Mouse (Mus musculus): Measurements from ENCODE around the gene Sectm1a. TPM values are rescaled to one million over a fixed set of nuclear protein-coding genes. Genes with fewer than 3 reads are reported as not detected.
A peak's percentile ranks its signal among the peaks of the same experiment; 100 is the strongest.

Sectm1a gene
- polyA plus RNA-seq, 1 experiment from 2014 or later: 0.63 TPM

- ATAC-seq (replicated peaks; ENCODE audit: low FRiP score, low read depth) (no peak), DNase-seq (ENCODE audit: low spot score) (no peak)
- H3K9me3 ChIP-seq (replicated peaks; ENCODE audit: low read length): no peaks in the 10 kb centered on the region
- H3K9ac ChIP-seq (ENCODE audit: low read depth, low read length): no peak overlapping the region
- WGBS: 93% methylated on average over 4 of the region's 4 CpGs
- H3K4me2 ChIP-seq (ENCODE audit: low read length): no peak overlapping the region
- 0 out of 2 replicates have a peak, but pooled peaks cover 3% of the 10 kb centered on the region for H3K4me1 ChIP-seq (replicated peaks; ENCODE audit: insufficient read depth, low read length)
- no peak for TF ChIP-seq CTCF (IDR thresholded peaks at IDR 0.05; ENCODE audit: low read depth)
- H3K36me3 ChIP-seq (ENCODE audit: insufficient read depth, low read length): no peaks in the 10 kb centered on the region
- H3K4me3 ChIP-seq (replicated peaks; ENCODE audit: low read depth, low read length): no peak overlapping the region
- H3K27ac ChIP-seq: 0 out of 2 replicates have a peak overlapping the region, but pooled peaks have one; percentile 47
- no peaks in the 10 kb centered on the region for H3K27me3 ChIP-seq (ENCODE audit: insufficient read depth, low read length)
Observed at GRCm38 (mm10) chr11:121058956-121059355, 22.1 kb downstream of the Sectm1a start.

- TF ChIP-seq CTCF (IDR thresholded peaks at IDR 0.05; ENCODE audit: low read depth): no peak
- Histone ChIP-seq H3K9ac (ENCODE audit: low read depth, low read length) (no peak overlapping the region), H3K27ac (0 out of 2 replicates have a peak overlapping the region, but pooled peaks have one; percentile 47), H3K4me3 (replicated peaks; ENCODE audit: low read depth, low read length) (no peak overlapping the region), H3K4me1 (replicated peaks; ENCODE audit: insufficient read depth, low read length) (0 out of 2 replicates have a peak, but pooled peaks cover 3% of the 10 kb centered on the region), H3K4me2 (ENCODE audit: low read length) (no peak overlapping the region), H3K36me3 (ENCODE audit: insufficient read depth, low read length) (no peaks in the 10 kb centered on the region), H3K9me3 (replicated peaks; ENCODE audit: low read length) (no peaks in the 10 kb centered on the region), H3K27me3 (ENCODE audit: insufficient read depth, low read length) (no peaks in the 10 kb centered on the region)
- WGBS: 63% methylated on average over 5 of the region's 5 CpGs
- DNase-seq (ENCODE audit: low spot score) (peak; percentile 18), ATAC-seq (replicated peaks; ENCODE audit: low FRiP score, low read depth) (peak; percentile 83)
Observed at GRCm38 (mm10) chr11:121058122-121058521, 22.9 kb downstream of the Sectm1a start.

DNA sequence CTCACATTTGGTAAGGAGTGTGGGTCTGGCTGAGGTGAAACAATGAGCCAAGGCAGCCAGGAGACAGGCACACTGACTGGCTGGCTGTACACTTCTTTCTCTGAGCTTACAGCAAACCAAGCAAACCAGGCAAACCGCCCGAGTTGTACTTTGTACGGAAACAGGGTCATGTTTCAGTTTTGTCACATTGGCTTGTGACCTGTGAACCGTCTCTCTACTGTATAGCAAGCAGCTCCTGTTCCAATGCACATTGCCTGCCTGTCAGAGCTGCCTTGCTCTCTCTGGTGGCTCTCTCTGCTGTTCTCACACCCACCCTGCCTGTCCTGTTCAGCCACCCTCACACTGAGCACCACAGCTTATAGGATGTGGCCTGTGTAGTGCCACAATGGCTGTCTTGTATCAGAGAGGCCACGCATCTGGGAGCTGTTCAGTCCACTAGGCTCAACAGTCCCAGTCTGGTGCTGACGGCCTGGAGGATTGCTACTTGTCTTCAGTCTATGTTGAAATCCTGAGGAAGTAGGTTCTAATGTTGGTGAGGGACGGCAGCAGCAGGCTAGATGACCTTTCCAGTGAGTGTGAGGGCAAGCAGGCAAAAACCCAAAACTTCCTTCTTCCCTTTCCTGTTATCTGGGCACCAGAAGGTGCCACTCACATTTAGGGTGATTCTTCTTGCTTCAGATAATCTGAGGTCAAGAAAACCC is 24.3 kb downstream of the Sectm1a start:
- peak overlapping the region; percentile 68 for H3K27ac ChIP-seq
- no peaks in the 10 kb centered on the region for H3K9me3 ChIP-seq (replicated peaks; ENCODE audit: low read length)
- no peak overlapping the region for H3K9ac ChIP-seq (ENCODE audit: low read depth, low read length)
- 0 out of 2 replicates have a peak, but pooled peaks cover 3% of the 10 kb centered on the region for H3K4me1 ChIP-seq (replicated peaks; ENCODE audit: insufficient read depth, low read length)
- ATAC-seq (replicated peaks; ENCODE audit: low FRiP score, low read depth) (peak; percentile 55; the same call in 1 of the 2 replicates), DNase-seq (ENCODE audit: low spot score) (peak; percentile 69)
- no peak for TF ChIP-seq CTCF (IDR thresholded peaks at IDR 0.05; ENCODE audit: low read depth)
- H3K27me3 ChIP-seq (ENCODE audit: insufficient read depth, low read length): no peaks in the 10 kb centered on the region
- WGBS: 29% methylated on average over 7 of the region's 7 CpGs
- H3K36me3 ChIP-seq (ENCODE audit: insufficient read depth, low read length): no peaks in the 10 kb centered on the region
- no peak overlapping the region for H3K4me2 ChIP-seq (ENCODE audit: low read length)
- H3K4me3 ChIP-seq (replicated peaks; ENCODE audit: low read depth, low read length): no peak overlapping the region

GRCm38 (mm10) chr11:121053536-121053935 is 27.5 kb downstream of the Sectm1a start:
- H3K9ac ChIP-seq (ENCODE audit: low read depth, low read length): no peak overlapping the region
- TF ChIP-seq CTCF (IDR thresholded peaks at IDR 0.05; ENCODE audit: low read depth): peak; percentile 100
- H3K36me3 ChIP-seq (ENCODE audit: insufficient read depth, low read length): no peaks in the 10 kb centered on the region
- WGBS: 15% methylated on average over 8 of the region's 8 CpGs
- H3K4me1 ChIP-seq (replicated peaks; ENCODE audit: insufficient read depth, low read length): 0 out of 2 replicates have a peak, but pooled peaks cover 3% of the 10 kb centered on the region
- no peak overlapping the region for H3K4me3 ChIP-seq (replicated peaks; ENCODE audit: low read depth, low read length)
- H3K9me3 ChIP-seq (replicated peaks; ENCODE audit: low read length): no peaks in the 10 kb centered on the region
- H3K27me3 ChIP-seq (ENCODE audit: insufficient read depth, low read length): no peaks in the 10 kb centered on the region
- H3K27ac ChIP-seq: no peak overlapping the region
- H3K4me2 ChIP-seq (ENCODE audit: low read length): no peak overlapping the region
- ATAC-seq (replicated peaks; ENCODE audit: low FRiP score, low read depth): 0 out of 2 replicates have a peak, but pooled peaks have one; percentile 19
- peak; percentile 90 for DNase-seq (ENCODE audit: low spot score)

- ATAC-seq (replicated peaks; ENCODE audit: low FRiP score, low read depth) (no peak; the same call in 1 of the 2 replicates), DNase-seq (ENCODE audit: low spot score) (no peak)
- no peak for TF ChIP-seq CTCF (IDR thresholded peaks at IDR 0.05; ENCODE audit: low read depth)
- Histone ChIP-seq H3K27me3 (ENCODE audit: insufficient read depth, low read length) (no peaks in the 10 kb centered on the region), H3K4me2 (ENCODE audit: low read length) (no peak overlapping the region), H3K9ac (ENCODE audit: low read depth, low read length) (no peak overlapping the region), H3K4me1 (replicated peaks; ENCODE audit: insufficient read depth, low read length) (0 out of 2 replicates have a peak, but pooled peaks cover 3% of the 10 kb centered on the region), H3K36me3 (ENCODE audit: insufficient read depth, low read length) (no peaks in the 10 kb centered on the region), H3K27ac (no peak overlapping the region), H3K4me3 (replicated peaks; ENCODE audit: low read depth, low read length) (no peak overlapping the region), H3K9me3 (replicated peaks; ENCODE audit: low read length) (no peaks in the 10 kb centered on the region)
- 68% methylated on average over 4 of the region's 4 CpGs for WGBS
Observed at GRCm38 (mm10) chr11:121052387-121052786, 28.6 kb downstream of the Sectm1a start.

- 30% methylated on average over 1 of the region's 1 CpGs for WGBS
Observed at GRCm38 (mm10) chr11:121051793-121052192, 29.2 kb downstream of the Sectm1a start.

More at GRCm38 (mm10) chr11:121051793-121052192, 29.2 kb downstream of the Sectm1a start:
- TF ChIP-seq CTCF (IDR thresholded peaks at IDR 0.05; ENCODE audit: low read depth): no peak
- no peaks in the 10 kb centered on the region for H3K36me3 ChIP-seq (ENCODE audit: insufficient read depth, low read length)
- no peak overlapping the region for H3K27ac ChIP-seq
- H3K9ac ChIP-seq (ENCODE audit: low read depth, low read length): no peak overlapping the region
- ATAC-seq (replicated peaks; ENCODE audit: low FRiP score, low read depth): no peak
- no peaks in the 10 kb centered on the region for H3K9me3 ChIP-seq (replicated peaks; ENCODE audit: low read length)
- no peak for DNase-seq (ENCODE audit: low spot score)
- no peak overlapping the region for H3K4me2 ChIP-seq (ENCODE audit: low read length)
- H3K27me3 ChIP-seq (ENCODE audit: insufficient read depth, low read length): no peaks in the 10 kb centered on the region
- H3K4me1 ChIP-seq (replicated peaks; ENCODE audit: insufficient read depth, low read length): 0 out of 2 replicates have a peak, but pooled peaks cover under 1% of the 10 kb centered on the region
- H3K4me3 ChIP-seq (replicated peaks; ENCODE audit: low read depth, low read length): no peak overlapping the region

Data from kidney, postnatal 0 days (tissue).